Mouse (Mus musculus) gastrocnemius, postnatal 4 days (tissue): ENCODE results near the gene Olfr597. TPM values are rescaled to one million over a fixed set of nuclear protein-coding genes. Genes with fewer than 3 reads are reported as not detected.
"Not testable (repeated sequence)": the region's sequence is repeated elsewhere in the genome, so short reads cannot be mapped to it uniquely, and the experiment has no call there.

ENCODE experiments used
- DNase-seq, 2 experiments: peaks; one replicate each; pipeline ENCODE4 v3.0.0; 2021 to 2022; ENCODE audit warnings: low spot score in 2 of 2, mixed read lengths in 2 of 2
- long read RNA-seq, 2 experiments: library from polyadenylated mRNA; stranded (forward); transcript quantifications; one replicate each; pipeline ENCODE4 v2.0.0; 2021
- microRNA-seq: library from miRNA; unstranded; fragments of <30 nt; microRNA quantifications from one replicate; pipeline ENCODE4 v1.2.0, GENCODE M21; 2021
- total RNA-seq, 2 experiments: library from RNA; stranded (reverse); gene quantifications; 2 replicates each; pipeline ENCODE4 v1.2.3; 2021

Olfr597 gene
- total RNA-seq: not detected
- long read RNA-seq, experiment 1: 0 reads
- long read RNA-seq, experiment 2: 0 reads

DNA sequence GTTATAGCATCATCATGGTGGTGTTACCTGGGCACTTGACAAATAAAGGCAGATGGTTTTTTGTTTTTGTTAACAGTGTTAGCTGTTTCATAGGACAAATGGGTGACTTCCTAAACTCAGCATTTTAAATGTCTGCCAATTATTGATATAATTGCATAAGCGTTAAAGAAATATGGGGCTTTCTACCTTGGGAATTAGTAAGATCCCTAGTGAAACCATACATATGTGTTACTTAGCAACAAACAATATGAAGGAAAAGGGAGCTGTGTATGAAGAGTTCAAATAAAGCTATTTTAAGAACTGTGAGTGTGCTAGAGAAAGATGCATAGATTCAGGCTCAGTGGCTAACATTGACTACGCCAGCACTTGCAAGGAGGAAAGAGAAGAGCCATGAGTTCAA lies at the start of gene Olfr597:
Gene Olfr597 (plus strand): TSS at position 301 of the 400 bp plus-strand sequence.
- DNase-seq: not testable (repeated sequence)

DNA sequence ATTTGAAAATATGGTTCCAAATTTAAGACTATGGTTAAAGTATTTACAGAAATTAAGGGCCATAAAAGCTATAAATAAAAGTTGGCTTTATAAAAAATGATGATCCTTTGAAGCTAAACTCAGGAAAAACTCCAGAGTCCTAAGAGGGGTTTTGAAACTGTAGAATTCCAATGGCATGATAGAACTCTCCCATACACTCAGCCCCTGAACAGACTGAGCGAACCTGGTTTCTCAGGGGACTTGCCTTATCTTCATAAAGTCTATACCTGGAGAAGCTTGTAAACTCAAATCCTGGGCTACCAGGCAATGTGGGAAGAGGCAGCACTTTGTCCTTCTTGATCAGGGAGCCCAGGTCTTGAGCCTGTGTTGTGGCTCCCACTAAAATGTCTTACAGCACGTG lies 10.8 kb upstream of the Olfr597 start, which contains the start of gene Olfr596:
Gene Olfr596 (plus strand): TSS at position 301 of the 400 bp plus-strand sequence.
- DNase-seq: not testable (repeated sequence)

DNA sequence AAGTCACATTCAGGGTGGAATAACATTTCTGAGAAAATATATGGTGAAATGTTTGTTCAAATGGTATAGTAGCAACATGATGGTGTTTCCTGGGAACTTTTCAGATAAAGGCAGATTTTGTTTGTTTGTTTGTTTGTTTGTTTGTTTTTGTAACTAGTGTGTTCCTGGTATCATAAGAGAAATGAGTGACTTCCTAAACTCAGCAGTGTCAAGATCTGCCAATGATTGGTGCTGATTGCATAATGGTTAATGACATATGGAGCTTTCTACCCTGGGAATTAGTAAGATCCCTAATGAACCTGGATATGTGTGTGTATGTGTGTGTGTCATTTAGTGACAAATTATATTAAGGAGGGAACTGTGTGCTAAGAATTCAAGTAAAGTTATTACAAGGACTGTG lies 7.2 kb downstream of the Olfr597 start, which contains the start of gene Olfr598:
Gene Olfr598 (plus strand): TSS at position 301 of the 400 bp plus-strand sequence.
- DNase-seq: no peak

DNA sequence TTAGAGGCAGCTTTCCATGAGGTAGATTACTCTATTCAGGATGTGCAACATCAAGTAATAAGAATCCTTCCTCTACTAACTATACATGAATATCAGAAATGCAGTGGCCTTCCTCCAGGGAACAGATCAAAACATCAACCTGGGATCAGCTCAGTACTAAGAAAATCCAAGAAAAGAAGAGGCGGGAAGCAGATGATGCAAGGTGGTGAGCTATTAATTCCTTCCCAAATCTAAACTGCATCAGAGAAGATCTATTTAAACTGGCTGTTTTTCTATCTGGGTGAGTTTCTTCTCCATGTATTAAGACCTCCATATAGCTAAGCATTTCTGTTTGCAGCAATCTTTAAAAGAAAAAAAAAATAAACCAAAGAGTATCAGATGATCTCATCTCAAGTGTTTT lies 19.5 kb downstream of the Olfr597 start, which contains the start of gene Olfr599:
Gene Olfr599 (plus strand): TSS at position 301 of the 400 bp plus-strand sequence.
- no peak for DNase-seq

DNA sequence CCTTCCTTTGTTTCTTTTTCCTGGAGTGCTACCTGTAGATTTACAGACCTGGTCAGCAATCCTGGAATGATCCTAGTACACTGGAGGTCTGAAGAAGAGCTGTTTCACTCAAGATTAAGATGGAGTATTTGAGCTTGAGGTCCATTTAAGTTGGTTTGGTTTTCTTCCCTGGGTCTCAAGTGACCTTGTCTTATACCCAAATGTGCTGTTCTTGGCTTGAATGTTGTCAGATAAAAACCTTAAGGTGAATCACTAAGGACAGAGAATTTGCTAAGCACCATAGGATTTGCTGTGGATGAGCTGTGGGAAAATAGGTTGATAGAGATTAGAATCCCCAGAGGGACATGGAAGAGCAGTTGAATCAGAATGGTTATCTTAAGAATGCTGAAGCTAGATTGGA lies 33.5 kb downstream of the Olfr597 start, which contains the start of gene Olfr600:
Gene Olfr600 (minus strand): TSS at position 101 of the 400 bp plus-strand sequence.
- DNase-seq: no peak

DNA sequence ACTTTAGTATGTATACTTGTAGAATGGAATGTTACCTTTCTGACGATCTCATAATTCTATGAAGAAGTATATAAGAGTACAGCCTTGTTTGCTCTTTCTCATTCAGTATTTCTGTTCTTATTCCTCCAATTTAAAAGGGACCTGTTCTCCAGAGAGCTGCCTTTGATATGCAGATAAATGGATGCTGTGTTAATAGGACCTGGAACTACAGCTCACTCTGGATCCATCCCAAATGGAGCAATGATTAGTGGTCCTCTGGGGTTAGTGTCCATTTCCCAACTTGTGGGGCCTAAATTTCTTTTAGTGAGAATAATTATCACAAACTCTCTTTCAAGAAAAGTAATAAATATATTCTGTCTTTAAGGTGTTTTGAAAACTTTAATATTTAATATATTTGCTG lies 46.4 kb downstream of the Olfr597 start, which contains the start of gene Olfr601:
Gene Olfr601 (minus strand): TSS at position 101 of the 400 bp plus-strand sequence.
- DNase-seq: no peak

Small RNA genes lying within 50 kb of the gene (microRNA-seq; reads per million reads assigned to microRNA genes)
- gene Gm23550: not detected

Other genes starting within 250 kb of the Olfr597 start
- gene Olfr584, start 234.4 kb upstream of the Olfr597 start, total RNA-seq: not detected
- gene Olfr585, start 218.6 kb upstream of the Olfr597 start, total RNA-seq: not detected
- not detected for gene Olfr586, start 190.7 kb upstream of the Olfr597 start, total RNA-seq
- not detected for gene Olfr588-ps1, start 175.4 kb upstream of the Olfr597 start, total RNA-seq
- gene Olfr589, start 160.0 kb upstream of the Olfr597 start, total RNA-seq: not detected
- gene Olfr591, start 138.0 kb upstream of the Olfr597 start, total RNA-seq: not detected
- gene Olfr592, start 131.5 kb upstream of the Olfr597 start, total RNA-seq: not detected
- gene Olfr593, start 104.5 kb upstream of the Olfr597 start, total RNA-seq: not detected
- gene Olfr594, start 99.3 kb upstream of the Olfr597 start, total RNA-seq: not detected
- not detected for gene Usp17ld, start 63.8 kb upstream of the Olfr597 start, total RNA-seq
- gene Olfr596, start 10.7 kb upstream of the Olfr597 start, total RNA-seq: not detected
- gene Olfr598, start 7.3 kb downstream of the Olfr597 start, total RNA-seq: not detected
- gene Olfr599, start 19.6 kb downstream of the Olfr597 start, total RNA-seq: not detected
- gene Olfr600, start 33.4 kb downstream of the Olfr597 start, total RNA-seq: not detected
- gene Olfr601, start 46.3 kb downstream of the Olfr597 start, total RNA-seq: not detected
- not detected for gene Olfr603, start 69.9 kb downstream of the Olfr597 start, total RNA-seq
- not detected for gene Usp17lc, start 98.8 kb downstream of the Olfr597 start, total RNA-seq
- gene Olfr605, start 129.1 kb downstream of the Olfr597 start, total RNA-seq: not detected
- gene Olfr606, start 132.7 kb downstream of the Olfr597 start, total RNA-seq: not detected
- not detected for gene Olfr607, start 147.8 kb downstream of the Olfr597 start, total RNA-seq
- gene Olfr608, start 153.6 kb downstream of the Olfr597 start, total RNA-seq: not detected
- not detected for gene Olfr609, start 181.7 kb downstream of the Olfr597 start, total RNA-seq
- not detected for gene Olfr610, start 195.8 kb downstream of the Olfr597 start, total RNA-seq
- not detected for gene Olfr611, start 204.5 kb downstream of the Olfr597 start, total RNA-seq
- gene Olfr612, start 226.4 kb downstream of the Olfr597 start, total RNA-seq: not detected
- gene Olfr613, start 231.8 kb downstream of the Olfr597 start, total RNA-seq: not detected
- gene Olfr615, start 239.8 kb downstream of the Olfr597 start, total RNA-seq: not detected